Mouse (Mus musculus) adrenal gland, postnatal 36 days (tissue): ENCODE data around the gene Lrrc2. TPM values are rescaled to one million over a fixed set of nuclear protein-coding genes. Genes with fewer than 3 reads are reported as not detected.

ENCODE experiments used
- DNase-seq, 2 experiments: peaks; one replicate each; pipeline ENCODE4 v3.0.0; 2021; ENCODE audit warnings: mixed read lengths in 1 of 2
- long read RNA-seq, 2 experiments: library from polyadenylated mRNA; stranded (forward); transcript quantifications; one replicate each; pipeline ENCODE4 v2.0.0; 2021; ENCODE audit warnings: borderline sequencing depth in 2 of 2
- total RNA-seq, 2 experiments: library from RNA; stranded (reverse); gene quantifications; 2 replicates each; pipeline ENCODE4 v1.2.3; 2021

Lrrc2 gene
- 10 to 100 TPM in 1 of 2 experiments, 1 to 10 TPM in 1; 7.9 to 11.1 TPM for total RNA-seq
- long read RNA-seq, experiment 1, partial matches to known transcripts, result 1 of 10 reads
- long read RNA-seq, experiment 1, other reads (novel, unspliced or antisense), result 9 of 10 reads
- long read RNA-seq, experiment 2, partial matches to known transcripts, result 0 of 5 reads
- long read RNA-seq, experiment 2, other reads (novel, unspliced or antisense), result 5 of 5 reads

- no peak for DNase-seq
These were observed at the start of gene Lrrc2 for GRCm38 (mm10) chr9:110951397-110951796. Gene Lrrc2 (plus strand): TSS chr9:110951545.

GRCm38 (mm10) chr9:110902271-110902670, 49.1 kb upstream of the Lrrc2 start:
- DNase-seq, result no peak

GRCm38 (mm10) chr9:110907201-110907837, 44.0 kb upstream of the Lrrc2 start:
- no peak for DNase-seq

GRCm38 (mm10) chr9:110907838-110908630, 43.3 kb upstream of the Lrrc2 start:
- DNase-seq, result no peak

- DNase-seq, result no peak
These were observed 42.7 kb upstream of the Lrrc2 start for GRCm38 (mm10) chr9:110908631-110909016.

GRCm38 (mm10) chr9:110909371-110909967, 41.9 kb upstream of the Lrrc2 start:
- DNase-seq, result no peak

GRCm38 (mm10) chr9:110914631-110915236, 36.6 kb upstream of the Lrrc2 start:
- no peak for DNase-seq

- no peak for DNase-seq
These were observed 35.9 kb upstream of the Lrrc2 start for GRCm38 (mm10) chr9:110915466-110915865.

- no peak for DNase-seq
These were observed 34.6 kb upstream of the Lrrc2 start, which contains the start of gene Fam240a for GRCm38 (mm10) chr9:110916786-110917185. Gene Fam240a (minus strand): TSS chr9:110916861.

GRCm38 (mm10) chr9:110920665-110921419, 30.5 kb upstream of the Lrrc2 start:
- DNase-seq, result no peak

GRCm38 (mm10) chr9:110922759-110923158, 28.6 kb upstream of the Lrrc2 start:
- peak; percentile 81 to 90 for DNase-seq

GRCm38 (mm10) chr9:110931573-110931972, 19.8 kb upstream of the Lrrc2 start:
- DNase-seq, result no peak

- DNase-seq, result no peak
These were observed 17.4 kb upstream of the Lrrc2 start for GRCm38 (mm10) chr9:110933850-110934437.

- no peak for DNase-seq
These were observed 15.4 kb upstream of the Lrrc2 start for GRCm38 (mm10) chr9:110935941-110936340.

- DNase-seq, result peak; percentile 40 to 44
These were observed 13.5 kb upstream of the Lrrc2 start for GRCm38 (mm10) chr9:110937506-110938490.

- DNase-seq, result no peak
These were observed 7.1 kb upstream of the Lrrc2 start for GRCm38 (mm10) chr9:110944265-110944664.

- no peak for DNase-seq
These were observed 6.0 kb upstream of the Lrrc2 start for GRCm38 (mm10) chr9:110945343-110945742.

GRCm38 (mm10) chr9:110945926-110946325, 5.4 kb upstream of the Lrrc2 start, which contains the start of gene Tdgf1:
Gene Tdgf1 (minus strand): TSS chr9:110946158.
- DNase-seq, result no peak

- no peak for DNase-seq
These were observed 4.7 kb upstream of the Lrrc2 start for GRCm38 (mm10) chr9:110946548-110947044.
